Mouse (Mus musculus) liver, embryonic 16.5 days (tissue): ENCODE measurements around the gene Col1a2. TPM values are rescaled to one million over a fixed set of nuclear protein-coding genes. Genes with fewer than 3 reads are reported as not detected.

Source experiments
- ATAC-seq: fragments of 200-750 bp; cut with Nextera tagmentation; 2 replicates; pipeline ENCODE4 v1.8.0; 2017; ENCODE audit warnings: low read depth, mild to moderate bottlenecking, moderate number of reproducible peaks, moderate library complexity
- H3K27ac ChIP-seq: fragments of 300-500 bp; sonication (generic); 2 replicates; pipeline ENCODE4 v1.5.1; 2014; ENCODE audit warnings: mild to moderate bottlenecking, low read length
- H3K27me3 ChIP-seq: fragments of 300-500 bp; sonication (generic); 2 replicates; pipeline ENCODE4 v1.6.1; 2014; ENCODE audit warnings: low read depth, low read length, mixed read lengths; ENCODE audit not compliant: control insufficient read depth, insufficient read depth
- H3K36me3 ChIP-seq: fragments of 300-500 bp; sonication (generic); 2 replicates; pipeline ENCODE4 v1.6.1; 2014; ENCODE audit warnings: mild to moderate bottlenecking; ENCODE audit not compliant: control insufficient read depth, insufficient read depth
- H3K4me1 ChIP-seq: fragments of 300-500 bp; sonication (generic); 2 replicates; pipeline ENCODE4 v1.6.1; 2014; ENCODE audit warnings: low read depth, low read length, mixed read lengths; ENCODE audit not compliant: control insufficient read depth
- H3K4me2 ChIP-seq: fragments of 300-500 bp; sonication (generic); 2 replicates; pipeline ENCODE4 v1.6.1; 2014; ENCODE audit warnings: low read depth, low read length, mixed read lengths
- H3K4me3 ChIP-seq: fragments of 300-500 bp; sonication (generic); 2 replicates; pipeline ENCODE4 v1.5.1; 2014; ENCODE audit warnings: low read depth, mild to moderate bottlenecking, low read length
- H3K9ac ChIP-seq: fragments of 300-500 bp; sonication (generic); 2 replicates; pipeline ENCODE4 v1.6.1; 2014; ENCODE audit warnings: low read depth, low read length
- H3K9me3 ChIP-seq: fragments of 300-500 bp; sonication (generic); replicated peaks from 2 replicates; pipeline ENCODE4 v1.6.1; 2016; ENCODE audit warnings: low read length; ENCODE audit not compliant: control insufficient read depth
- WGBS: fragments of 180-500 bp; shearing (Covaris S2); extraction: QIAGEN DNeasy Blood & Tissue Kit; methylation state at CpG from one replicate; pipeline ENCODE4 v1.1.7; 2014; ENCODE audit not compliant: insufficient replicate concordance; 5-methylcytosine and 5-hydroxymethylcytosine counted together
- polyA plus RNA-seq: library from polyadenylated mRNA; unstranded; fragments of >200 nt; fragmentation: Nextera tagmentation; extraction: Ambion mirVana; gene quantifications from 2 replicates; pipeline ENCODE4 v1.2.1, GENCODE M21; 2015

Col1a2 gene
- polyA plus RNA-seq, 1 experiment from 2014 or later: 52.8 TPM

DNA sequence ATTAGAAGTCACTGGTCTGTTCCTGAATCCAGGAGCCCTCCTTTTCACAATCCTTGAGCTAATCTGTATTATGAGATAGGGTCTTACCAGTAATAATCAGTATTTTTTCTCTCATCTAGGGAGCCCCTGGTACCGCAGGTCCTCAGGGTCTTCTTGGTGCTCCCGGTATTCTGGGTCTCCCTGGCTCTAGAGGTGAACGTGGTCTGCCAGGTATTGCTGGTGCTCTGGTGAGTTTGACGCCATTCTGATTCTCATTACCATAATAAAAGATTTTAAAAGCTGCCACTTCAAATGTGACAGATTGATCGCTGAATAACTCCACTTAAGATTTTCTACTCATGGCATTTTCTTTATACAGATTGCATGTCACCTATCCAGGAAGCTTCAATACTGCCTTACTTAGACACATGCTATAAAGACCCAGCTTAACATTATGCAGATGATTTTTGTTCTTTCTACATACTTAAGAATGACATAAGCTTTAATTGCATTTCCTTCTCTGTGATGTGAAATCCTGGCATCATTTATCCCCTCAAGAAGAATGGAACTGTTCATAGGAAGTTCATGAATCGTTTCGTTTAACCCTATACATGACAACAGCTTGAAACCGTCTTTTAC lies 30.0 kb downstream of the Col1a2 start:
- 64% methylated on average over 8 of the region's 8 CpGs for WGBS
- Histone ChIP-seq H3K9me3 (no peaks in the 10 kb centered on the region), H3K27ac (no peak overlapping the region), H3K4me2 (no peak overlapping the region), H3K36me3 (no peaks in the 10 kb centered on the region), H3K9ac (no peak overlapping the region), H3K27me3 (no peaks in the 10 kb centered on the region; the same call in 1 of the 2 replicates), H3K4me3 (no peak overlapping the region), H3K4me1 (no peaks in the 10 kb centered on the region)
- ATAC-seq: no peak

DNA sequence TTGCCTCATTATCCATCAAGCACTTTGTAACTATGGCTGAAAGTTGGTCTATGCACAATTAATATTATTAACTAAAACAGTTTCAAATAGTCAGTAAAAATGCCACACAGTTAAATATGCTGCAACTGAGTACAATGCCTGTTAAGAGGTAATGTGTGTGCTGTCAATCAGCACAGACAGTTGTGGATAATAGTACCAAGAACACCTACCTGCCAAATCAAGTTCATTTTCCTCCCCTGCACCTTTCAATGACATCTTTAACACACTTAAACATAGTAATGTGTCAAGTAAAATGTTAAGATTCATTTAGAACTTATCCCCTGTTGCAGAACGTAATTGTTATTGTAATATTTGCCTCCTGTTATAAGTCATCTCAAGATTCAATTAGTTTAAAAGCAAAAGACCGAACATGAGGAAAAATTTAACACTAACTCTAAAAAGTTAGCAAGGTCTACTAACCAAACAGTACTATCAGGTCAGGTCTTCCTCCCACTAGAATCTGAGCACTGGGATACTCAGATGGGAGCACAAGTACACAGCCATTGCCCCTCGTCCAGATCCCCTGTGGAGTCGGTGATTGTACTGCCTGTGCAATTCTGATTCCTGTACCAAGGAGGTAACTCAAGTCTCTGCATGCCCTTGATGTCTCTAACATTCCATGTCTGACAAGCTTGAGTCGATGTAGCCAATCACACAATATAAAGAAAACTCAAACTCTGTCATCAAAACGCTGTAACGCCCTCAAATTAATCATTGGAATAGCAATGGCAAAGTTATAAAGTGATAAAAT lies 37.5 kb downstream of the Col1a2 start:
- Histone ChIP-seq H3K36me3 (no peaks in the 10 kb centered on the region), H3K9ac (no peak overlapping the region), H3K4me3 (no peak overlapping the region), H3K4me1 (no peaks in the 10 kb centered on the region), H3K4me2 (no peak overlapping the region), H3K27ac (no peak overlapping the region), H3K27me3 (no peaks in the 10 kb centered on the region), H3K9me3 (no peaks in the 10 kb centered on the region)
- no peak for ATAC-seq
- 61% methylated on average over 7 of the region's 7 CpGs for WGBS

DNA sequence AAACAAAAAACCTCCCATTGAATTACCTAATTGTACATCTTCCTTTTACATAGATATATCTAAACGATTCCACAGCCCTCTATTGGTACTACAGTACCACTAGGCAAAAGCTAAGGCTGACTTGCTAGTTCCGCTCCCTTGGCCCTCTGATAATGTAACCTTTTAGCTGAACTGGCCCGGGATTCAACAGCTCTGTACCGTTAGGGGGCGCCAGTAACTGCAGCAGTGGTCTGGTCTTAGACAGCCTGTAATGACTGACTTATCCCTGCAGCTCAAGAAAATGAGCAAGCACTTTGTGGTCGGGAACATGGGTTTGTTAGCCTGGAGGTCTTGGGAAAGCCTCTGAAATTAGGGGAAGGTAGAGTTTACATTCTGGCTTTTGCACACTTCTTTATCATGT lies 39.9 kb downstream of the Col1a2 start:
- no peak for ATAC-seq
- no peaks in the 10 kb centered on the region for H3K36me3 ChIP-seq
- no peak overlapping the region for H3K4me2 ChIP-seq
- no peaks in the 10 kb centered on the region; the same call in 1 of the 2 replicates for H3K4me1 ChIP-seq
- H3K27ac ChIP-seq: no peak overlapping the region
- 33% methylated on average over 6 of the region's 6 CpGs for WGBS
- H3K4me3 ChIP-seq: no peak overlapping the region
- H3K9ac ChIP-seq: no peak overlapping the region
- no peaks in the 10 kb centered on the region for H3K27me3 ChIP-seq
- H3K9me3 ChIP-seq: no peaks in the 10 kb centered on the region

DNA sequence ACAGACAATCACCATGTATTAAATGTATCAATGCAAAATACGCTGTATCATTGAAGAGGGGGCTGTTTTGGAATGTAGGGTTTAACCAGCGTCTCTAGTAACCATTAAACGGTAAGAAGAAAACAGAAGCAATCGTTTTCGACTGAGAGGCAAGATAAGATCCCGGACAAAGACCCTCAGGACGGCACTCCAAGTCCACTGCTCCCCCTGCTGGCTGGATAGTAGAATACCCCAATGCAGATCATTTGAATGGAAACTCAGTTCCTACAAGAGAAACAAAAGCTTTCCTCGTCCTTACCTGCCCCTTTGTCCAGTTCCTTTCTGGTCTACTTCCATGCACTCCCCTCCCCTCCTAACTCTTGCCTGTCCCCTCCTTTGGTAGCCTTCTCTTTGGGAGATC lies 41.1 kb downstream of the Col1a2 start:
- Histone ChIP-seq H3K9ac (no peak overlapping the region), H3K9me3 (no peaks in the 10 kb centered on the region), H3K27me3 (no peaks in the 10 kb centered on the region), H3K4me3 (no peak overlapping the region), H3K27ac (no peak overlapping the region), H3K36me3 (no peaks in the 10 kb centered on the region), H3K4me2 (no peak overlapping the region), H3K4me1 (peaks cover 5% of the 10 kb centered on the region; the same call in 1 of the 2 replicates)
- ATAC-seq: no peak
- WGBS: 15% methylated on average over 8 of the region's 8 CpGs

DNA sequence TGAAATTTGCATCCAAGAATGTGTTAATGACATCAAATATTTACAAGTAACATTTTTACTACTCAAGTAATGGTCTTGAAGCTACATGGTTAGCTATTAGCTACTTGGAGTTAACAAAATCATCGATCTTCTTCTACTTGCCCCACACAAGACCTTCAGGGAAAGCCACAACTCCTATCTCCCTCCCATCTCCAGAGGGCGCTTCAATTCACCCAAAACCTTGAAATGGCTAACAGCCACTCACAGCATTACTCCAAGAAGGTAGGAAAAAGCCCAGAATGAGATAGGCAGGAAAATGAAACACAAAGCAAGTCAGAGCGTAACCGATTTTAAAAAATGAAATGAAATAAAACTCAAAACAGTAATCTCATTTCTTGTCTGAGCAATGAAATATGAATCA lies 44.3 kb downstream of the Col1a2 start:
- H3K9ac ChIP-seq: no peak overlapping the region
- WGBS: 50% methylated on average over 4 of the region's 4 CpGs

DNA sequence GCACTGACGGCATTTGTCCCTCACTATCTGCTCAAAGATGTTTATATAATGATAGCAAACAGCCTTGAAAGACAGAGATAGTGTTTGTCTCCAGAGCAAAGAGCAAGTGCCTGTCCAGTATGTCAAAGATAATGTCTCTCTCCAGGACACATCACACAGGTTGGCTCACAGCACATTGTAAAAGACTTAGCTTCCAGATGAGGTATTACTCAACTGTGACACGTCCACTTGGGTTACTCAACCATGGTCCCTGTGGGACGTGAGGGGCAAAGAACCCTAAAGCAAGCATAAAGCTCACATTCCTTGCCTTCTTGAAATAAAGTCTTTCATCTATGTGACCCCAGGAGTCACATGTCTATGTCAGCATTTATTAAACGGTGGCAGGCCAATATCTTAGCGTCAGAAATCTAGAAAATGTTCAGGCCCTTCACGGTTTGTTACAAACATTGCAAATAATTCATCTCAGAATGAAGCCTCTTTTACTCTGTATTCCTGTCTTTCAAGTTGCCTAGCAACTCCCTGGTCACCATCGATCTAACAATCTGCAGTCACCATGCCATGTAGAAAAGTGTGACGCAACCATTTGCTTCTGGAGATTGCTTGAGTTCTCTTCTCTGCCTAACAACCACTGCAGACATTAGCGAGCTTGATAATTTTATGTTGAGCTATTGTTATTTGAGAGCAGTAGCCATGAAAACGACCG lies 45.4 kb downstream of the Col1a2 start:
- H3K27ac ChIP-seq: no peak overlapping the region
- 39% methylated on average over 11 of the region's 11 CpGs for WGBS
- H3K4me2 ChIP-seq: no peak overlapping the region
- H3K4me1 ChIP-seq: peaks cover 5% of the 10 kb centered on the region; the same call in 1 of the 2 replicates
- peak; percentile 66 for ATAC-seq
- no peaks in the 10 kb centered on the region for H3K9me3 ChIP-seq
- H3K9ac ChIP-seq: no peak overlapping the region
- no peak overlapping the region for H3K4me3 ChIP-seq
- H3K36me3 ChIP-seq: no peaks in the 10 kb centered on the region
- H3K27me3 ChIP-seq: no peaks in the 10 kb centered on the region

More for the DNA sequence above, 44.3 kb downstream of the Col1a2 start:
- ATAC-seq: no peak
- H3K27me3 ChIP-seq: no peaks in the 10 kb centered on the region
- H3K4me1 ChIP-seq: peaks cover 5% of the 10 kb centered on the region; the same call in 1 of the 2 replicates
- no peak overlapping the region for H3K4me2 ChIP-seq
- H3K36me3 ChIP-seq: no peaks in the 10 kb centered on the region
- H3K9me3 ChIP-seq: no peaks in the 10 kb centered on the region
- H3K4me3 ChIP-seq: no peak overlapping the region
- H3K27ac ChIP-seq: no peak overlapping the region

DNA sequence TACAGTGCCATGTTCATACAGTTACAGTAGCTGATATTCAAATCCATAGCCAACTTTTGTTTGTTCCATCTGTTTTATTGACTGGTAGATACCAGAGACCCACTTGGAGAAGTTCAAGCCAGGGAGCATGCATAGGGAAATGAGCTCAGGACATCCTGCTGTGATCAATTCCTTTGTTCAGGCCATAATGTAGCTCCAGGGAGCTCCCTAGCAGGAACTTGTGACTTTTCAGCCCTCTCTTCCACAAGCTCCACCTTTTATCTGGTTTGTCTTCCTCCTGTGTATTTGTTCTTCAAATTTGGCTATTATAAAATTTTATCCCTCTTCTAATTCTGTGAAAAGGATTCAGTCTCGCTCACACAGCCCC lies 45.9 kb downstream of the Col1a2 start:
- no peak overlapping the region for H3K4me2 ChIP-seq
- no peaks in the 10 kb centered on the region for H3K36me3 ChIP-seq
- peaks cover 5% of the 10 kb centered on the region; the same call in 1 of the 2 replicates for H3K4me1 ChIP-seq
- H3K9ac ChIP-seq: no peak overlapping the region
- ATAC-seq: no peak
- no peak overlapping the region for H3K27ac ChIP-seq
- no peaks in the 10 kb centered on the region for H3K9me3 ChIP-seq
- WGBS: 49% methylated on average over 1 of the region's 1 CpGs
- no peaks in the 10 kb centered on the region for H3K27me3 ChIP-seq
- H3K4me3 ChIP-seq: no peak overlapping the region

DNA sequence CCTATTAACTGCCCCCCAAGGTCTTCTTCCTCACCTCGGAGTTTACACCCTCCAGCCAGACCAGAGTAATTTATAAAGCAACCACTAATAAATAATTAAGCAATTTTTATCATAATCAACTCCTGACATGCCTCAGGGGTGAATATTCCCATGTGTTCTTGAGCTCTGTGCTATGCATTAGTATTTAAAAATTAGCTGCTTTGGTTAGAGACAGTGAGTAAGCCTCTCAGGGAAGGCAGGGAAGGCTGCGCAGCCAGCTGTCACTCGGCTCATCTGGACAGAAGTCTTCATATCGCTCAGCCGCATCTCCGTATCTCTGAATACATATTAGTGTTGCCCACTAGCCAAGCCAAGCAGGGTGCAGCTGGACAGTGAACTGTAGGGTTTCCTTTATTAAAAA lies 50.8 kb downstream of the Col1a2 start:
- Histone ChIP-seq H3K4me2 (no peak overlapping the region), H3K27ac (no peak overlapping the region), H3K9me3 (no peaks in the 10 kb centered on the region), H3K4me3 (no peak overlapping the region), H3K9ac (no peak overlapping the region), H3K4me1 (no peaks in the 10 kb centered on the region), H3K27me3 (no peaks in the 10 kb centered on the region), H3K36me3 (no peaks in the 10 kb centered on the region)
- no peak for ATAC-seq
- WGBS: 67% methylated on average over 6 of the region's 6 CpGs

DNA sequence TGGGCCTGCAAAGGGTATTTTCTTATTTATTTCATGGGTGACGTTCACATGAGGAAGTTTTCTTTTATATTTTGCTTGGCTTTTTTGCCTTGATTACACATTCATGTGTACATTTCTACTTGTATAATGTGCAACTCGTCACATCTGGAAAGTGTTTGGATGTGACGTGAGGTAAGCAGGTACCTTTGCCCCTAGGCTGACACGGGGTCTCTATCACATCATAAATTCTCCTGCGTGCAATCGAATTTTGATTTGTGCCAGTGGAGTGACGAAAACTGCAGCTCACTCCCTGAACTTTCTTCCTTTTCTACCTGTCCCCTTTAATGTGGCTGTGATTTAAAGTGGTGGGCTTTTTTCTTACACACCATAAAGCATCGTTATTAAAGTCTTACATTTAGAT lies 52.5 kb downstream of the Col1a2 start:
- Histone ChIP-seq H3K4me3 (no peak overlapping the region), H3K36me3 (no peaks in the 10 kb centered on the region), H3K9ac (no peak overlapping the region), H3K27ac (no peak overlapping the region), H3K4me1 (no peaks in the 10 kb centered on the region), H3K27me3 (no peaks in the 10 kb centered on the region), H3K9me3 (no peaks in the 10 kb centered on the region), H3K4me2 (no peak overlapping the region)
- WGBS: 62% methylated on average over 8 of the region's 8 CpGs
- no peak for ATAC-seq
